Mouse (Mus musculus): ENCODE results near the gene Dpm3. TPM values are rescaled to one million over a fixed set of nuclear protein-coding genes. Genes with fewer than 3 reads are reported as not detected.

Dpm3 gene
- total and polyA plus RNA-seq, 3 experiments: 237 to 271 TPM; not detected in 1

DNA sequence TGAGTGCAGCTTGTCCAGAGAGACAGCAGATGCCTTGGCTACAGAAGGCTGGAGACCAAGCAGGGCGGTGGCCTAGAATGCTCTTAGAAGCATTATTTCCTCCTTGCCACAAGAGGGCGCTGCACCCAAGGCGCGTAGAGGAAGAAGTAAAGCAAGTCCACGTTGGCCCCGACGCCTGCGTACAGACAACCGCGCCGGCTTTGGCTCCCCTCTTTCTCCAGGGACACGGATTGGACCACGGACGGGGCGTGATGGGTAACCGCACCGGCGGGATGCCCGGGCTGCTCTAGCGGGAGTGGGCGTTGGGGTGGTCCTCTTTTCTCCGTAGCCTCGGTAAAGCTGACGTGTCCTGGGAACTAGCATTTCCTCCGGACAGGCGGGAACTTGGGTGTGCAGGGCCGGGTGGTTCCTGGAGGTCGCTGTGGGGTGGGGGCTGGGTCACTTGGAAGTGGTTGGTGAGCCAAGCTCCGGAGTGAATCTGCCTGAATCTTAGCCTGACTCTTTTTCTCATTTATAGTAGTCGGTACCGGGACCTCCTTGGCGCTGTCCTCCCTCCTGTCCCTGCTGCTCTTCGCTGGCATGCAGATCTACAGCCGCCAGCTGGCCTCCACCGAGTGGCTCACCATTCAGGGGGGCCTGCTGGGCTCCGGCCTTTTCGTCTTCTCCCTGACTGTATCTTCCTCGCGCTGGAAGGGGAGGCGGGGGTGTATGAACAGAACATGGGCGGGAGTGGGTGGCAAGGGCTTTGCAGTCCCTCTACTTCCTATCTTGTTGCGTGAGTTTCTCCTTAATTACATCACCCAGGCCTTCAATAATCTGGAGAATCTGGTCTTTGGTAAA lies 12.7 kb upstream of the Dpm3 start, which contains the start of gene Trim46 (continued):
- TF ChIP-seq MAFK (IDR thresholded peaks at IDR 0.05; ENCODE audit: borderline replicate concordance, low read depth, low read length) (no peak), POLR2A (IDR thresholded peaks at IDR 0.05; ENCODE audit: control insufficient read depth in 1 of 2, insufficient read depth in 1 of 2, low read depth in 1 of 2, low read length in 2 of 2, poor library complexity in 1 of 2) (peak; percentile 90 to 94; a peak in 3 of 4 replicates), USF1 (IDR thresholded peaks at IDR 0.05; ENCODE audit: low read depth, low read length) (0 out of 2 replicates have a peak, but pooled peaks have one; percentile 21), SMC3 (IDR thresholded peaks at IDR 0.05; ENCODE audit: low read depth, low read length) (peak; percentile 22), GABPA (IDR thresholded peaks at IDR 0.05; ENCODE audit: low read depth, low read length) (no peak; the same call in 1 of the 2 replicates), TBP (IDR thresholded peaks at IDR 0.05; ENCODE audit: low read depth, low read length) (peak; percentile 90), KAT2A (conservative IDR thresholded peaks at IDR 0.05; ENCODE audit: low read depth, low read length) (peak; percentile 63), JUND (IDR thresholded peaks at IDR 0.05; ENCODE audit: low read depth, low read length) (peak; percentile 66; the same call in 1 of the 2 replicates), ELF1 (IDR thresholded peaks at IDR 0.05; ENCODE audit: low read depth, low read length) (peak; percentile 66)

- Histone ChIP-seq H3K9ac (ENCODE audit: control insufficient read depth, low read depth, low read length, poor library complexity, severe bottlenecking) (peak overlapping the region; percentile 99), H3K36me3 (ENCODE audit: control insufficient read depth in 1 of 2, insufficient read depth in 2 of 2, low read length in 2 of 2) (peaks cover 7 to 25% of the 10 kb centered on the region in 2 experiments; a peak in 3 of 4 replicates), H3K4me1 (ENCODE audit: control insufficient read depth in 1 of 2, insufficient read depth in 2 of 2, low read length in 2 of 2) (peaks cover 17 to 28% of the 10 kb centered on the region in 2 experiments; a peak in 3 of 4 replicates), H3K27ac (ENCODE audit: control insufficient read depth, low read depth, low read length) (peak overlapping the region; percentile 98), H3K4me3 (ENCODE audit: control insufficient read depth in 1 of 2, insufficient read depth in 1 of 2, low read depth in 2 of 2, low read length in 2 of 2) (peak overlapping the region; percentile 72 to 84), H3K79me2 (ENCODE audit: control insufficient read depth, insufficient read depth, low read length, poor library complexity) (peaks cover 17% of the 10 kb centered on the region), H3K27me3 (ENCODE audit: control insufficient read depth in 1 of 2, insufficient read depth in 2 of 2, low read length in 2 of 2) (no peaks in the 10 kb centered on the region; a peak in 1 of 4 replicates), H3K9me3 (replicated peaks; ENCODE audit: insufficient read depth, low read length) (no peaks in the 10 kb centered on the region)
- TF ChIP-seq POLR2A (IDR thresholded peaks at IDR 0.05; ENCODE audit: control insufficient read depth in 1 of 2, insufficient read depth in 1 of 2, low read depth in 1 of 2, low read length in 2 of 2, poor library complexity in 1 of 2) (peak in 1 of 2 experiments; percentile 16; a peak in 1 of 4 replicates), TBP (IDR thresholded peaks at IDR 0.05; ENCODE audit: low read depth, low read length) (no peak)
- peak; percentile 39 for DNase-seq (ENCODE audit: low read depth, low spot score)
Observed at GRCm38 (mm10) chr3:89247466-89247865, 11.7 kb upstream of the Dpm3 start.

DNA sequence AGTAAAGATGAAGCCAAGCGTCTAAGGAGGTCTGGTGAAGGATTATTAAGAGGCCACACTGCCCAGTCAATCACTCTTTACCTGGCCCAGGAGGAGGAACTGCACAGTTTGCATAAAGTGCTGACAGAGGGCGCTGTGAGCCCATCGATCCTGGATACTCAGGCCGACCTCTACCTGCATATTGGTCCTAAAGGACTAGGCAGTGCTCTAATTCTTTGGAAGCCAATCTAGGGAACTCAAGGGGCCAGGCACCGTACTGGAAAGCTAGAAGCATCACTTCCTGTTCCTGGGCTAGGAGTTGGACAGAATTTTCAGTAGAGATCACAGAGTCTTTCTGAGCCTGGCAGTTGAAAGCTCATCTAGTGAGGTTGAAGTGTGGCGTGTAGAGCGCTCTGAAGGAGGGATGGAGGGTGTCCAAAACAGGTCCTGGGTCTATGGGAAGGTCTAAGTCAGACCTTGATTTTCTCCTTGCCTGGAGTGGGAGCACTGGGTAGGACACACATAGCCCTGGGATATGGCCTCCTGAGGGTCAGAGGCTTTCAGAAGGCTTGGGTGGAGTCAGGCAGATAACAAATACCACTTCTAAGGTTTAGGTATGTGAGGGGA lies 8.6 kb upstream of the Dpm3 start:
- peak; percentile 76 for DNase-seq (ENCODE audit: low read depth, low spot score)
- H3K9ac ChIP-seq (ENCODE audit: control insufficient read depth, low read depth, low read length, poor library complexity, severe bottlenecking): peak overlapping the region; percentile 15
- H3K9me3 ChIP-seq (replicated peaks; ENCODE audit: insufficient read depth, low read length): no peaks in the 10 kb centered on the region
- no peak overlapping the region for H3K4me3 ChIP-seq (ENCODE audit: control insufficient read depth in 1 of 2, insufficient read depth in 1 of 2, low read depth in 2 of 2, low read length in 2 of 2)
- H3K79me2 ChIP-seq (ENCODE audit: control insufficient read depth, insufficient read depth, low read length, poor library complexity): peaks cover 13% of the 10 kb centered on the region
- peaks cover 15 to 34% of the 10 kb centered on the region in 2 experiments; a peak in 3 of 4 replicates for H3K4me1 ChIP-seq (ENCODE audit: control insufficient read depth in 1 of 2, insufficient read depth in 2 of 2, low read length in 2 of 2)
- peaks cover 0 to 4% of the 10 kb centered on the region in 2 experiments; a peak in 3 of 4 replicates for H3K27me3 ChIP-seq (ENCODE audit: control insufficient read depth in 1 of 2, insufficient read depth in 2 of 2, low read length in 2 of 2)
- TF ChIP-seq POLR2A (IDR thresholded peaks at IDR 0.05; ENCODE audit: control insufficient read depth in 1 of 2, insufficient read depth in 1 of 2, low read depth in 1 of 2, low read length in 2 of 2, poor library complexity in 1 of 2) (peak; percentile 39 to 50; a peak in 2 of 4 replicates), JUND (IDR thresholded peaks at IDR 0.05; ENCODE audit: low read depth, low read length) (no peak), GABPA (IDR thresholded peaks at IDR 0.05; ENCODE audit: low read depth, low read length) (no peak), NRF1 (IDR thresholded peaks at IDR 0.05; ENCODE audit: insufficient read depth, low read depth, low read length, poor library complexity, severe bottlenecking) (no peak), USF1 (IDR thresholded peaks at IDR 0.05; ENCODE audit: low read depth, low read length) (no peak), ZC3H11A (IDR thresholded peaks at IDR 0.05; ENCODE audit: low read depth, low read length) (peak; percentile 44; the same call in 1 of the 2 replicates), HCFC1 (IDR thresholded peaks at IDR 0.05; ENCODE audit: low read depth, low read length) (no peak), SMC3 (IDR thresholded peaks at IDR 0.05; ENCODE audit: low read depth, low read length) (peak; percentile 46), E2F4 (IDR thresholded peaks at IDR 0.05; ENCODE audit: borderline replicate concordance, low read depth, low read length) (no peak), CTCF (IDR thresholded peaks at IDR 0.05 in 2 of 3, conservative IDR thresholded peaks at IDR 0.05 in 1 of 3; ENCODE audit: control insufficient read depth in 1 of 3, insufficient read depth in 1 of 3, low read depth in 2 of 3, low read length in 3 of 3, poor library complexity in 1 of 3, severe bottlenecking in 1 of 3) (peak; percentile 71 to 85 (median 85)), CHD1 (IDR thresholded peaks at IDR 0.05; ENCODE audit: low read depth, low read length) (no peak), ELF1 (IDR thresholded peaks at IDR 0.05; ENCODE audit: low read depth, low read length) (no peak), ZMIZ1 (IDR thresholded peaks at IDR 0.05; ENCODE audit: low read depth, low read length) (0 out of 2 replicates have a peak, but pooled peaks have one; percentile 15), RAD21 (IDR thresholded peaks at IDR 0.05; ENCODE audit: low read depth, low read length) (peak; percentile 70), POLR2AphosphoS2 (IDR thresholded peaks at IDR 0.05; ENCODE audit: low read length) (peak; percentile 100)
- peak overlapping the region; percentile 11; the same call in 1 of the 2 replicates for H3K27ac ChIP-seq (ENCODE audit: control insufficient read depth, low read depth, low read length)
- H3K36me3 ChIP-seq (ENCODE audit: control insufficient read depth in 1 of 2, insufficient read depth in 2 of 2, low read length in 2 of 2): peaks cover 7 to 31% of the 10 kb centered on the region in 2 experiments; a peak in 3 of 4 replicates

Measured in MEL (cell line).